ENCODE assay signal across 24 mouse cellular contexts in genomic region chr9:47661611-47662010, GRCm38 (mm10).
"Had no signal": no experiment of that assay in that cellular context is flagged by ENCODE, and none has a peak within 500 bp of the region (broad histone marks: within the 10 kb centered on the region; RNA-seq: fewer than 3 reads in every experiment).

No protein-coding gene starts in this region.

- H3K36me3 ChIP-seq: heart, embryonic 13.5 days; heart, embryonic 15.5 days; hindbrain, embryonic 13.5 days; hindbrain, embryonic 15.5 days; kidney, embryonic 15.5 days; limb, embryonic 13.5 days; limb, embryonic 15.5 days had no signal

- ATAC-seq: hindbrain, postnatal 0 days; intestine, embryonic 16.5 days had no signal

- H3K9me3 ChIP-seq: heart, embryonic 13.5 days; heart, embryonic 15.5 days; hindbrain, embryonic 13.5 days; hindbrain, embryonic 15.5 days; kidney, embryonic 15.5 days; limb, embryonic 13.5 days; limb, embryonic 15.5 days had no signal

- H3K27me3 ChIP-seq: heart, embryonic 13.5 days; heart, embryonic 15.5 days; hindbrain, embryonic 13.5 days; hindbrain, embryonic 15.5 days; kidney, embryonic 15.5 days; limb, embryonic 15.5 days had no signal

- H3K27ac ChIP-seq: heart, adult 2 months; heart, embryonic 13.5 days; heart, embryonic 15.5 days; hindbrain, embryonic 13.5 days; hindbrain, embryonic 15.5 days; hindbrain, postnatal 0 days; kidney, embryonic 15.5 days; kidney, postnatal 0 days; limb, embryonic 13.5 days; limb, embryonic 15.5 days had no signal

- DNase-seq: gastrocnemius, postnatal 14 days; gastrocnemius, postnatal 36 days; heart, adult 2 months; heart, postnatal 14 days; heart, postnatal 36 days; kidney, adult 11 months; kidney, adult 2 months; kidney, adult 9 months; kidney, postnatal 14 days; kidney, postnatal 36 days; layer of hippocampus, adult 9-11 months; layer of hippocampus, postnatal 36 days; left cerebral cortex, postnatal 4 days had no signal

- H3K4me3 ChIP-seq: heart, adult 2 months; heart, embryonic 13.5 days; heart, embryonic 15.5 days; hindbrain, embryonic 13.5 days; hindbrain, embryonic 15.5 days; kidney, embryonic 15.5 days; limb, embryonic 13.5 days; limb, embryonic 15.5 days had no signal

- H3K4me2 ChIP-seq: heart, embryonic 11.5 days; heart, embryonic 13.5 days; heart, embryonic 15.5 days; hindbrain, embryonic 13.5 days; hindbrain, embryonic 15.5 days; kidney, embryonic 15.5 days; limb, embryonic 13.5 days; limb, embryonic 15.5 days had no signal

- H3K9ac ChIP-seq: heart, embryonic 13.5 days; heart, embryonic 15.5 days; hindbrain, embryonic 13.5 days; hindbrain, embryonic 15.5 days; kidney, embryonic 15.5 days; limb, embryonic 13.5 days; limb, embryonic 15.5 days had no signal

- H3K4me1 ChIP-seq: heart, embryonic 13.5 days; heart, embryonic 15.5 days; kidney, embryonic 15.5 days; limb, embryonic 13.5 days; limb, embryonic 15.5 days had no signal
